Mouse (Mus musculus): ENCODE results near the gene Fam47e. TPM values are rescaled to one million over a fixed set of nuclear protein-coding genes. Genes with fewer than 3 reads are reported as not detected.
"Not testable (repeated sequence)": the region's sequence is repeated elsewhere in the genome, so short reads cannot be mapped to it uniquely, and the experiment has no call there.

Fam47e gene
- total RNA-seq (2021) = not detected
- long read RNA-seq, experiment 1, partial matches to known transcripts = 0 of 1 reads
- long read RNA-seq, experiment 1, other reads (novel, unspliced or antisense) = 1 of 1 reads
- long read RNA-seq, experiment 2 = 0 reads

- no peak for DNase-seq
Observed at GRCm38 (mm10) chr5:92554891-92555511, at the start of gene Fam47e. Gene Fam47e, plus strand, starts transcription at chr5:92555069.

GRCm38 (mm10) chr5:92505402-92505865, 49.4 kb upstream of the Fam47e start:
- peak; percentile 98 for DNase-seq

- peak; percentile 50 for DNase-seq
Observed at GRCm38 (mm10) chr5:92506301-92506729, 48.6 kb upstream of the Fam47e start.

GRCm38 (mm10) chr5:92506733-92507132, 48.1 kb upstream of the Fam47e start, which contains the start of gene Scarb2:
Gene Scarb2, minus strand, starts transcription at chr5:92506833.
- no peak for DNase-seq

- DNase-seq = no peak
Observed at GRCm38 (mm10) chr5:92508853-92509252, 46.0 kb upstream of the Fam47e start.

GRCm38 (mm10) chr5:92511256-92511655, 43.6 kb upstream of the Fam47e start:
- DNase-seq = no peak

- DNase-seq = no peak
Observed at GRCm38 (mm10) chr5:92512066-92512465, 42.8 kb upstream of the Fam47e start.

GRCm38 (mm10) chr5:92521131-92521530, 33.7 kb upstream of the Fam47e start:
- DNase-seq = not testable (repeated sequence)

GRCm38 (mm10) chr5:92524821-92525258, 30.0 kb upstream of the Fam47e start:
- DNase-seq = peak; percentile 22

GRCm38 (mm10) chr5:92539698-92540097, 15.2 kb upstream of the Fam47e start:
- DNase-seq = no peak

GRCm38 (mm10) chr5:92552611-92553010, 2.3 kb upstream of the Fam47e start:
- DNase-seq = no peak

- no peak for DNase-seq
Observed at GRCm38 (mm10) chr5:92553939-92554338, 930 bp upstream of the Fam47e start.

GRCm38 (mm10) chr5:92554443-92554842, 426 bp upstream of the Fam47e start:
- DNase-seq = no peak

- DNase-seq = no peak
Observed at GRCm38 (mm10) chr5:92555905-92556304, 1.0 kb downstream of the Fam47e start.

GRCm38 (mm10) chr5:92557508-92557907, 2.6 kb downstream of the Fam47e start:
- no peak for DNase-seq

GRCm38 (mm10) chr5:92560201-92560600, 5.3 kb downstream of the Fam47e start:
- no peak for DNase-seq

- no peak for DNase-seq
Observed at GRCm38 (mm10) chr5:92562002-92562401, 7.1 kb downstream of the Fam47e start.

GRCm38 (mm10) chr5:92571232-92571631, 16.4 kb downstream of the Fam47e start:
- DNase-seq = no peak

GRCm38 (mm10) chr5:92579559-92579958, 24.7 kb downstream of the Fam47e start:
- DNase-seq = no peak

- no peak for DNase-seq
Observed at GRCm38 (mm10) chr5:92585932-92586331, 31.1 kb downstream of the Fam47e start.

GRCm38 (mm10) chr5:92595026-92595425, 40.2 kb downstream of the Fam47e start:
- DNase-seq = no peak

GRCm38 (mm10) chr5:92596865-92597264, 42.0 kb downstream of the Fam47e start:
- no peak for DNase-seq

GRCm38 (mm10) chr5:92599030-92599429, 44.2 kb downstream of the Fam47e start:
- peak; percentile 67 for DNase-seq

Measured in adrenal gland, postnatal 10 days (tissue).